Mouse (Mus musculus): ENCODE measurements around the gene Hoxb4.
A peak's percentile ranks its signal among the peaks of the same experiment; 100 is the strongest.

Gene Hoxb4

DNA sequence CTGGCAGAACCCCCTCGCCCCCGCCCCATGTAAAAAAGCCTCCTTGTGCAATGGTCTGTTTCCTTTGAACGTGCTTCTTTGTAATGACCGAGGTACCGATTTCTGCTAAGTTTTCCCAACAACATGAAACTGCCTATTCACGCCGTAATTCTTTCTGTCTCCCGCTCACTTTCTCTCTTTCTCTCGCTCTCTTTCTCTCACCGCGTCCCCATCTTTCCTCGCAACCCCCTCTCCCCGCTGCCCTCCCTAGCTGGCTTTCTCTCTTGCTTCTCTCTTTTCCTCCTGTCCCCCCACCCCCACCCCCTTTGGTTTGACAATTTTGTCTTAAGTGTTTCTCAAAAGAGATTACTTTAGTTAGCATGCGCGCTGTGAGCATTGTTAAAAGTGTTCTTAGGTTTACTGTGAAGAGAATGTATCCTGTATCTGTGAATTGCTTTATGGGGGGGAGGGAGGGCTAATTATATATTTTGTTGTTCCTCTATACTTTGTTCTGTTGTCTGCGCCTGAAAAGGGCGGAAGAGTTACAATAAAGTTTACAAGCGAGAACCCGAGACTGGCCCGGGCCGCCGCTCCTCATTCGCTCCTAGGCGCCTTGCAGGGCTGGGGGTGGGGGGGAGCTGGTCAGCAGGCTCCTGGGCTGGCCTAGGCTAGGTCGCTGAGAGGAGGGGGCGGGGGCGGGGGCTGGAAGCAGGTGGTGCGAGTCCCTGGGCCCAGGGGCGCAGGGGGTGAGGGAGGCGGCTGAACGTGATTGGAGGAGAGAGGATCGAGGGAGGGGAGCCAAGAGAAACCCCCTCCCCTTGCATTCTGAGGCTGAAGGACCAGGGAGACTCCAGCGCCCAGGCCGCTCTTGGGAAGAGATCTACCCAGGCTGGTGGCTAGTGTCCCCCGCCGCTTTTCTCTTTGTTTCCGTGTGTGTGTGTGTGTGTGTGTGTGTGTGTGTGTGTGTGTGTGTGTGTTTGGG is 33.0 kb upstream of the Hoxb4 start:
- peak; percentile 76 for DNase-seq (ENCODE audit: low read depth, low spot score)

DNA sequence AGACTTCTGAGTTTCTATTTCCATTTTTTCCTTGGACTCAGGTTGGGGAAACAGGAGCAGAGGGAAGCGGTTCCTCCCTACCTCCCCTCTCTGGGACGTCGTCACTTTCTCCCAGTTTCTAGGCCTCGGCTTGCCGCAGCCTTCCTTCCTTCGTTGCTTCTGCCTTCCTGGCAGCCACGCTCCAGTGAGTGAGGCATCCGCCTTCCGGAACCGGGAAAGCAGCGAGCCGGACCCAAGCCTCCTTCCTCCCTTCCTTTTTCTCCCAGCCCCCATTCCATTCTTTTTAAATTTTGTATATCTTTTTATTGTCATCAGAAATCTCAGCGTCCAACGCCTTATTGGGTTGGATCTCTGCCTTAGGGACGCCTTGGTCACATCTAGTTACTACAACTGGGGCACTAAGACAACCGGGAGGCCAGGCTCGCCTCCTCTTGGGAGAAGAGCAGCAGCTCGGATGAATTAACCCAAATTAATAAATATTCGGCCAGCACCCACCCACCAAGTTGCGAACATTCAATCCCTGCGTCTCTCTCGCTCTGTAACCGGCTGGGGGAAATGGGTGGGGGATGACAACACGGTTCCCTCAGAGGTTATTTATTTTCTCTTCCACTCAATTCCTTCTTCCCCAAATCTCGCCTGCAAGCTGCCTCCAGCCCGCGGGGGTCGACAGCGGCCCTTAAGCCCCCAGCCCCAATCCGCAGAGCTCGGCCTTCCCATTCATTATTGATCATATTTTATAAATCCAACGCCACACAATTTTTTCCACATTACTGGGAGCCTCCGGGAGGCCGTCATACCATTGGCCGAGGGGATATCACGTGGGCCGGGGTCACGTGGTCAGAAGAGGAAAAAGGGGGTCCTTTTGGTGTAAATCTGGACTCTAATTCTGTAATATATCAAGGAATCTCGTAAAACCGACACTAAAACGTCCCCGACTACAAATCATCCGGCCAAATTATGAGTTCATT is 32.0 kb upstream of the Hoxb4 start, which contains the start of gene Hoxb7:
TSS of gene Hoxb7 (plus strand) at position 853 of the 968 bp plus-strand sequence.
- peak; percentile 69 for DNase-seq (ENCODE audit: low read depth, low spot score)

DNA sequence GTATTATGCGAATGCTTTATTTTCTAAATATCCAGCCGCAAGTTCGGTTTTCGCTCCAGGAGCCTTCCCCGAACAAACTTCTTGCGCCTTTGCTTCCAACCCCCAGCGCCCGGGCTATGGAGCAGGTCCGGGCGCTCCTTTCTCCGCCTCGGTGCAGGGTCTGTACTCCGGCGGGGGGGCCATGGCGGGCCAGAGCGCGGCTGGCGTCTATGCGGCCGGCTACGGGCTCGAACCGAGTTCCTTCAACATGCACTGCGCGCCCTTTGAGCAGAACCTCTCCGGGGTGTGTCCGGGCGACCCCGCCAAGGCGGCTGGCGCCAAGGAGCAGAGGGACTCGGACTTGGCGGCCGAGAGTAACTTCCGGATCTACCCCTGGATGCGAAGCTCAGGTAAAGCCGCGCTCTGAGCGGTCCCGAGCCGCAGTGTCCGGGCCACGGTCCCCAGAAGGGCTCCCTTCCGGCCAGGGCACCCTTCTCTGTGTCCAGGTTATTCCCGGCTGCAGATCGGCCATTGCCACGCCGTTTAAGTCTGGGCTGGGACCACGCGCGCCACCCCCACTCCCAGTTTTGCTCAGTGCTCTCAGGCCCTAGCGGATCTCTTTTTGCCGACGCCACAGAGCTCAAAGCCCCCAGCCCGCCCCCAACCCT is 31.2 kb upstream of the Hoxb4 start:
- DNase-seq (ENCODE audit: low read depth, low spot score): peak; percentile 59

DNA sequence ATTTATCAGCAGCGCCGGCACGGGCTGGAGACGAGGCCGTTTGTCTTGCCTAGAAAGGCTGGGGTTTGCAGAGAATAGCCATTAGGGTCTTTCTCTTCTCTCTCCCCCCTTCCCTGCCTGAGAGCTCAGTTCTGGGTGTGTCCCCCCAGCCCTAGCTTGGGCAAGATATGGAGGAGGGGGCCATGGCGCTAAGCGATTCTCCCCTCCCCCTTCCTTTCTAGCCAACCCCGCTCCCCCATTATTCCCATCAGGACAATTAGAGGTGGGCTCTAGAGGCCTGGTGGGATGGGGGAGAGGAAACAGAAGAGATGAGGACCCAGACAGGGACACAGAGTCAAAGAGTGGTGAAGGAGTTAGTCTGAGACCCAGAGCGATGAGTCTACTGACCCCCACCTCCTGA is 30.7 kb upstream of the Hoxb4 start:
- no peak for DNase-seq (ENCODE audit: low read depth, low spot score)

DNA sequence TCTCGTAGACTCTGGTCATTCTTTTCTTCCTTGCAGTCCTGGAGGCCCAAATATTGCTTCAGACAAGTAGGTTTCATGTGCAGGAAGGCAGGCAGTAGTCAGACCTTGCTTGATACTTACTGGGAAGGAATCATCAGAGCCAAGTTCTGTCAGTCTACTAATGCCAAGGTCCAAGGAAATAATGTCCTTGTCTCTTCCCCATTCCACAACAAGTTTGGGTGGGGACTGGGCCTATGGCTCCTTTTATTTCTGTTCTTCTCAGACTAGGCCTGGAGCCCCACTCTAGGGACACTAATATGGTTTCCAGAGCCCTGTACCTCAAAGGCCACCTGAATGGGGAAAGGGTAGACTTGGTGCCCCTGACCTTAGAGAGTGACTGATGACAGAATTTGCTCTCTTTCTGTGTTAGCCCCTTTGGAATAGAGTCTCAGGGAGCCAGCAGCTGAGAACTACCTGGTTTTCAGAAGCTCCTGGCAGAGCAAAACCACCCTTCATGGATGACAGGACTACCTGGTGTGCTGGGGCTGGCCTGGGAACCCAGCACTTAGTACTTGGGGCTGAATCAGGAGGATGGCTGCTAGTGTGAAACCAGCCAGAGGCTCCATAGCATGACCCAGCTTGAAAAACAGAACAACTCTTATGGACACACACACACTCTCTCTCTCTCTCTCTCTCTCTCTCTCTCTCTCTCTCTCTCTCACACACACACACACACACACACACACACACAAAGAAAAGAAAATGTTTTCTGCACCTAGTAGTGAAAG is 29.4 kb upstream of the Hoxb4 start:
- no peak for DNase-seq (ENCODE audit: low read depth, low spot score)

DNA sequence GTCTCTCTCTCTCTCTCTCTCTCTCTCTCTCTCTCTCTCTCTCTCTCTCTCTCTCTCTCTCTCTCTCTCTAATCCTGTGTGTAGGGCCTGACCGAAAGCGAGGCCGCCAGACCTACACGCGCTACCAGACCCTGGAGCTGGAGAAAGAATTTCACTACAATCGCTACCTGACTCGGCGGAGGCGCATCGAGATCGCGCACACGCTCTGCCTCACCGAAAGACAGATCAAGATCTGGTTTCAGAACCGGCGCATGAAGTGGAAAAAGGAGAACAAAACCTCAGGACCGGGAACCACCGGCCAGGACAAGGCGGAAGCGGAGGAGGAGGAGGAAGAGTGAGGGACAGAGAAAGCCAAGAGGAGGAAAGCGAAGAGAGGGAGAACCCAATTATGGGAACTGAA is 28.8 kb upstream of the Hoxb4 start:
- no peak for DNase-seq (ENCODE audit: low read depth, low spot score)

DNA sequence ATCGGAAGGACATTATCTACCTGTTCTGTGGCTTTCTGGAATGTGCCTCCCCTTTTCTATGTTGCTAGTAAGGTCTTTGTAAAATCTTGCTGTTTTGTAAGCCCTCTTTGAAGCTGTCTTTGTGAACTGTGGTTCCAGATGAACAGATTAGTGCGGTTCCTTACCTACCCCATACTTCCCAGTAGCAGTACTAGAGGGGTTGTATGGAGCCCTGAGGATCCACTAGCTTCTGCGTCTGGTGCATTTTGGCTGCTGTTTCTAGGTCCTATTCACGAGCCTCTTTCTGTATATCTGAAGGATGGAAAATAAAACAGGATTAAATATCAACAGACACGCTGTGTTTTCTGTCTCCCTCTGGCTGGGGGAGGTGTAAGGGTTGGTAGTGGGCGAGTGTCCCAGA is 28.2 kb upstream of the Hoxb4 start:
- no peak for DNase-seq (ENCODE audit: low read depth, low spot score)

DNA sequence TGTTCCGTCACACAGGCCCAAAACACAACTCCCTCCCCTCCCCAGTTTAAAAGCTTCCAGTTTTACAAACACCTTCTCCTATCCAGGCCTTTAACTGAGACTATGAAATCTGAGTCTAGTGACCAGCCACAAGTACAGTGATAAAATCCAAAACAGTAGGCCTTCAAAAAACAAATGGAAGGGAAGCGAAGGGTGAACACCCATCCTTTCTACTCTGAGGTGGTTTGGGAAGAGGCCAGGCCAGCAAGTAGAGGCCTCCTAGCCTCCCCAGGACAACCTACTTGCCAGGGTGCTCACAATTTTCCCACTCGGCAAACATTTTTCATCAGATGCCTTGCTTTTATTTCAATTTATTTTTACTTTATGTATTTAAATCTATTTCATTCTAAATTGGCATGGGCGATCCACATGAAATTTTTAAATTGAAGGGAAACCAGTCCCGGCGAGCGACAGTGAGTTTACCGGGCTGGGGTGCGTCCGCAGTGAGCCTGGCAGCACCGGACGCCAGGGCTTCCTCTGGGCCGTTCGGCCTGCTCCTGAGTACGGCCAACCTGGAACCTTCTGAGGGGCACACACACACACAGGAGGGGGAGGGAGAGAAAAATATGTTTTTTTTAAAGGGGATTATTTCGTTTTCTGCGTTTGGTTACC is 27.2 kb upstream of the Hoxb4 start:
- DNase-seq (ENCODE audit: low read depth, low spot score): no peak

DNA sequence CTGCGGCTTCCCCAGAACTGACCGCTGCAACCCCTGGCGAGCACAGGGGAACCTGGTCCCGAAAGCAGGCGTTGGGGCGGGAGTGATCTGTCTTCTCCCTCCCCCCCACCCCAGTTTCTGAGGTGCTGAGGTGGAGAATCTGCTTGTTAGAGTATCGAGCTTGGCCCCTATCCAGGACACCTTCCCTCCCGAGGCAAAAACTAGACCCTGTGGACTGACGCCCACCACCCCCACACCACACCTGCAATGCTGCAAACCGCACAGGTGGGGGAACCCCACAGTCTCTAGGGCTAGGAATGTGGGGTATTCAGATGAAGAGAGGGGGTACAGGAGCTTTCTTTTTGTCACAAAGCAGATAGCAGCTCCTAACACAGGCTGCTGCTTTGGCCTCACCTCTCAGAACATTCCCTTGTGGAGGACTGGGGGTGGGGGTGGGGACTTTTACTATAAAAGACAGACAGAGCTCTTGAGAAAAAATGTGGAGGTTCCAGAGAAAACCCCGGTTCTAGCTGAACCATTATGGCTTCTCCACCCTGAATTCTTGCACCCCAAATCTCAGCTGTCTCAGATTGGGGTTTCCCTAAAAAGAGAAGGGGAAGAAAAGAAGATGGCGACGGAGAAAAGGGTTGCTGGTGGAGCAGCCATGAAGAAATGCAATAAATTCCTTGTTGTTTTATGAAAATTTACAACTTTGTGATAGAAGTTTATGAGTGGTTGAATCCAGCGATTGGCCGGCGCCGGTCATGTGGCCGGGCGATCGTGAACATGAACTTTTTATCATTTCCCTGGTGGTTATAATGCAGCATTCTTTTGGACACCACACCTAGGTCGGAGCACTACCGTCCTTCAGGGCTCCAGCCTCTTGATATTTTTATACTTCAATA is 26.1 kb upstream of the Hoxb4 start, which contains the start of gene Hoxb6:
TSS of gene Hoxb6 (plus strand) at position 796 of the 884 bp plus-strand sequence.
- peak; percentile 81 for DNase-seq (ENCODE audit: low read depth, low spot score)

DNA sequence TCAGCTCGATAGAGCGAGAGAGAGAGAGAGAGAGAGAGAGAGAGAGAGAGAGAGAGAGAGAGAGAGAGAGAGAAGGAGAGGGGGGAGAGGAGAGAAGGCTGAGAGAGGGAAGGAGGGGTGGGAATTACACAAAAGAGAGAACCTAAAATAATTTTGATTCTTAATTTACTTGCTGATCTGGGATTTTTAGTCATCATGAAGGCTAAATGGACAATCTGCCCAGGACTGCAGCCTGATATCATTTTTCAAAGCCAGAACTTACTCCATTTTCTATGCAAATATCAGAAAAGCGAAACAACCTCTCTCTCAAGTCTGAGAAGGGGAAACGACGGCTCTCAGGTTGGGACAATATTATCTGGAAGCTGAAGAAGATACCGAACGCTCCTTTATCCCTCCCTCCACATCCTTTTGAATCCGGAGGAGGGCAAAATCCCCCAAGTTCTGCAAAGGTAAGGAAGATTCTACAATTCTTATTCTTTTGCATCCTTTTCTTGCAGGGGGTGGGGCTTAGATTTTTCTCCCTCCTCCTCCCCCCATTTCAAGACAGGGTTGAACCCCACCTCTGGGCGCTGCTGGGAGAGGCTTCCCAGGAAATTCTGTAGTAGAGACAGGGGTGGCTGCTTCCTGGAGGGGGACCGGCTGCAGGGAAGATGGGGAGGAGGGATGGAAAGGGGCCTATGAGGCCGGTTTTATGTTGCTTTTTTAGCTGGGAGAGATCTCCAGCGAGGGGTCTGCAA is 25.3 kb upstream of the Hoxb4 start:
- DNase-seq (ENCODE audit: low read depth, low spot score): no peak

DNA sequence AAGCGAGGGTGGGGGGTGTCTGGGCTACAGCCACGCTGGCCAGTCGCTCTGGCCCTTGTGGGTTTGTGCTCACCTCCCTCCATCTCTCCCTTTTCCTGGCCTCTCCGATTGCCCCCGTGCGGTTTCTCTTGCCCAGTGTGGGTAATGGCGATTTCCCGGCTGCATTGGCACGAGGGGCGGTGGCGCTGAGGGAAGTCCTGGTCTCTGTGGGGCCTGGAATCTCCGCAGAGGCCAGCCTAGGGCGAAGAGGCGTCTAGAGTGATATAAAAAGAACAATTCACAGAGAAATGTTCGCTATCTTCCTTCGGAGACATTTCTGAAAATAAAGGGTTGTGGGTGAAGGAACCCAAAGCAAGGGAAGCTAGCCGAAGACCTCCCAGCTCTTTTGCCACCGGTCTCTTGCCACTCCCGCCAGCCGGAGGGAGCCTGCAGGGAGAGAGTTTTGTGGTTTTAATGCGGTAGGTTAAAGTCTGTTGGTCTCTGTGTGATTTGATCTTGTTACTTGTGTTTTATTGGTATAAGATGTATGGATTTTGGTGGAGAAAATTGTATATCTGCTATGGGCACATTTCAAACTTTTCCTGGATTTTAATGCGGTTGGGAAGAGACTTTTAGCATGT is 24.7 kb upstream of the Hoxb4 start:
- no peak for DNase-seq (ENCODE audit: low read depth, low spot score)

DNA sequence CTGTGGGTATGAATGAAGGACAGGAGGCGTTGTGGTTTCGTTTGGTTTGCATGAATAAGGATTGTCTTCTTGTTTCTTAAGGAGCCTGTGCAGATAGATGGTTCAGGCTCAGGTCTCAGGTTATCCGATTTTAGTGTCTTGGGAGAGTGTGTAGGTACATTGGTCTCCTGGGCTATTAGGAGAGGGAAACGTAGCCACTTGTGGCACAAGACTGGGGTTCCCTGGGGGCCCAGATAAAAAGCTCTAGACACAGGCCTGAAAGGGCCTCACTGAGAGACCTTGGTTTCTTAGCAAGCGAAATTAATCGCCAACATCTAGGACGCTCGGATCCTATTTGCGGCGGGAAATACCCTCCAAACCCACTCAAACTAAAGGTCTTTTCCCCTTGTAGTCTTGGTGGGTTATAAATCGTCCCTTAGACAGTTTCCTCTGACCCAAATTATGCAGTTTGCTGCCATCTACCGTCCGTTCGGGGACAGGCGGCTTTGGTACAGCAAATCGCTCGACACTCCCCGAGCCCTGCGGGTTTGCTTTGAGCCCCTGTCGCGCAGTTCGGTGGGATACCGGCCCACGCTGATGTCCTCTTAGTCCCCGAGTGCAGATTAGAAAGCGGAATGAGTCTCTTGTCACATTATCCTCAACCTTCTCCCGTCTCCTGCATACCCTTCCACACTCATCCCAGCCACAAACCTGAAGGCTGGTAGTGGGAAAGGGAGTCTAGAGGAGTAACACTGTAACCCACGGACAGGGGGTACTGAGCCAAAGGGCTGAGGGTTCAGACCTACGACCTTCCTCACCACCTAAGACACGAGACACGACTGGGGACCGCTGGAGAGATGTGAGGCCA is 23.6 kb upstream of the Hoxb4 start:
- peak; percentile 95 for DNase-seq (ENCODE audit: low read depth, low spot score)

DNA sequence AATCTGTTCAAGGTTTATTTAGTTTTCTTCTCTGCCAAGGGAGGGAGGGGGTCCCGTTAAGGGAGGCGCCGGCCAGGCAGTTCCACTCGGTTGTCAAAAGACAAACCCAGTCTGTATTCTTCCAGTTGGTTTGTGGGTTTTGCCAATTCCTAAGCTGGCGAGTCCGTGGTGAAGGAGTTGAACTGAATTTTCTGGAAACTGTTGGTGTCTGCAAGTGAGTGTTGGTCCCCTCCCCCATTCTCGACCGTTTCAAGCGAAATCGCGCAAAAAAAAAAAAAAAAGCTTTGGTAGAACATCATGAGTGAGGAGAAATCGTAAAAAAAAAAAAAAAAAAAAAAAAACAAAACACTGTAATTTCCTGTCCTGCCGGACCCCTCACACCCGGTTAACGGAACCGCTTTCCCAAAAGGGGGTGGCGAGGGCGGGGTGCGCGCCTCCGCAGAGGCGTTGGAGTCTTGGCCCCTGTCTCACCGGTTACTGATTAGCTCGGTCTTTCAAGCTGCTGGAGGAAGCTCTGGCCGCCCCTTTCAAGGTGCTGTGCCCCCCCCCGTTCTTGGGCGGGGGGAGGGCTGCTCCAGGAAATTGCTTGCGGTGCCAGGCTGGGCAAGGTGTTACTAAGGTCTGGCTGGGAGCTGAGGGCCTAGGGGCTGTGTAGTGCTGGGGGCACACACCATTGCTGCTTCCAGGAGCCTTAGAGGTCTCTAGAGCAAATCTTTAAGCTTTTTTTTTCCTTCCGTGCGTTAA is 22.8 kb upstream of the Hoxb4 start:
- no peak for DNase-seq (ENCODE audit: low read depth, low spot score)

DNA sequence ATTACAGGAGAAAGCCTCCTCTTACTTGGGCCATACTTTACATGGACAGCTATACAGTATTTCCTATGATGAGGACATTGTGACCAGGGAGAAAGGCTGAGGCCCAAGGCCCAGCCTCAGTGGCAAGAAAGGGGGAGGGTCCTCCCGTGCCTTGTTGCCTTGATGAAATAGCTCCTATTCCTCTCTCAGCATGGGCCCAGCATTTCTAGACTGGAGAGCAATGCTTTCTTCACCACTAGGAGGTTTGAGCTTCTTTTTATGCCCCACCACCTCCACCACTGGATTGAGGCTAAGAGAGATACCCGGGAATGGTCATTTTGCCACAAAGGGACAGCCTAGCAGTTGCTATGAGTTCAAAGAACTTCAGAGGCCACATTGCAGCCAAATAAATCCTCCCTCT is 21.1 kb upstream of the Hoxb4 start:
- no peak for DNase-seq (ENCODE audit: low read depth, low spot score)

DNA sequence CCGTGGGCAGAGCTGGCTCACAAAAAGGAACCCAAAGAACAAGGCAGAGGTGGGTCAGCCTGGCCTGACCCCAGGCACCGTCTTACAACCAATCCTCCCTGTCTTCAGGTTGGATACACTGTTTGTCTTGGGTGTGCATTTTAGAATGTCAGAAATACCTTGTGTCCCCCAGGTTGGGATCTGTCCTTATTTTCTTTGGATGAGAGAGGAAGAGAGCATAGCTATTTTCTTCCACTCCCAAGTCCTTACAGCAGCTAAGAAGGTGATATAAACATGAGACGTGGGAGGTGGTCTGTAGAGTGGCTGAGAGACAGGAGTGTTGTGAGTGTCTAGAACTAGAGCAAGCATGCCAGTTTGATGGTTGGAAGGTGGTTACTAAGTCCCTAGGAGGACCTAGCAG is 20.6 kb upstream of the Hoxb4 start:
- DNase-seq (ENCODE audit: low read depth, low spot score): no peak

DNA sequence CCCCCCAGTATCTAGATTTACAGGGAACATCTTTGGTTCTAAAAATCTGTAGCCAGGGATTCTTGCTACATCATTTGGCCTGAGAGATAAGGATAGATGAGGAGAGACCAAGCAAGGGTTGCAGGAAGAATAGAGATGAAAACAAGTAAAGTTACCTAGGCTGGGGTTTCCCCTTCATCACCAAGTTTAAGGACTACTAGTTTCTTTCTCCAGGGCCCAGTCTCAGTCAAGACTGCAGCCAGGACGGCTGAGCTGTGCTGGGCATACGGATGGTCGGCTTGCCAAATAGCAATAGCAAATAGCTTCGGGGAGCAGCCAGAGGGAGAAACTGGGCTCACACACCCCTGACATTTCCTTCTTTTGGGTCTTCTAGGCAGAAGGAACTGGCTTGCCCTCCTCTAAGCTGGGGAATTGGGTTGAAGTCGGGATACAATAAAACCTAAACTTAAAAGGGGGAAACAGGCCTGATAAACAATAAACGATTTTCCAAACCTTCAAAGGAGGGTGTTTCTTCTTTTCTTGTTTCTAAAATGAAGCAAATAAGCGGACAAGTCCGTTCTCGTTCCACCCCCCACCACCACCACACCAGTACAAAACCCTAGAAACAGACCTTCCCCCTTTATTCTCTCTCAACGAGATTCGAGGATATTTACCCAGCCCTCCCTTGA is 20.0 kb upstream of the Hoxb4 start:
- no peak for DNase-seq (ENCODE audit: low read depth, low spot score)
